8 mouse cellular contexts compared by ENCODE assay signal in genomic region chr17:31870931-31871421, GRCm38 (mm10). TPM values are rescaled to one million over a fixed set of nuclear protein-coding genes. Genes with fewer than 3 reads are reported as not detected.
DNase-seq lines count a peak whose midpoint lies in the region; ATAC-seq lines count a peak whose summit lies in the region.

No protein-coding gene starts in this region.

- no peak overlapping the region for H3K27ac ChIP-seq in heart, embryonic 14.5 days (replicated peaks in 1 of 2; ENCODE audit: control insufficient read depth in 1 of 2, insufficient read depth in 1 of 2, low read depth in 2 of 2, low read length in 2 of 2)

- peak overlapping the region; percentile 11; the same call in 1 of the 2 replicates for H3K4me2 ChIP-seq in heart, embryonic 14.5 days (ENCODE audit: low read length)

- no peaks in the 10 kb centered on the region for H3K27me3 ChIP-seq in heart, embryonic 14.5 days (ENCODE audit: control insufficient read depth, insufficient read depth, low read length)

- H3K9me3 ChIP-seq in heart, embryonic 14.5 days (ENCODE audit: control insufficient read depth, low read length), result no peaks in the 10 kb centered on the region

- H3K9ac ChIP-seq in heart, embryonic 14.5 days (ENCODE audit: low read length), result no peak overlapping the region

- intact Hi-C loops in heart, postnatal 10 days (cut with DNase I), result no loop called here

- peaks cover 8 to 13% of the 10 kb centered on the region in 2 experiments; a peak in 3 of 4 replicates for H3K4me1 ChIP-seq in heart, embryonic 14.5 days (ENCODE audit: control insufficient read depth in 2 of 2, insufficient read depth in 2 of 2, low read length in 2 of 2)

- WGBS in heart, embryonic 14.5 days, result 12% methylated on average over 13 of the region's 13 CpGs

- no peak for ATAC-seq in heart, embryonic 14.5 days (ENCODE audit: insufficient number of reproducible peaks, insufficient read depth, low FRiP score, low read depth)
- no peak for ATAC-seq in erythroid progenitor cell, adult 5-6 weeks (replicated peaks; ENCODE audit: low FRiP score, poor library complexity, severe bottlenecking)

- no peaks in the 10 kb centered on the region for H3K36me3 ChIP-seq in heart, embryonic 14.5 days (ENCODE audit: control insufficient read depth, insufficient read depth, low read length)

- H3K4me3 ChIP-seq in heart, embryonic 14.5 days (ENCODE audit: control insufficient read depth in 1 of 2, insufficient read depth in 1 of 2, low read depth in 1 of 2, low read length in 2 of 2), result no peak overlapping the region

- no peak for DNase-seq in heart, postnatal 10 days
- peak; percentile 44 for DNase-seq in CD4-positive helper T cell, adult 2 months (ENCODE audit: low read depth, low spot score)
- DNase-seq in embryo, embryonic 11 days, result peak; percentile 71
- DNase-seq in liver (peak; percentile 58), adipocyte (ENCODE audit: low spot score) (no peak)
- no peak for DNase-seq in left cerebral cortex, adult 9 months (ENCODE audit: low spot score in 2 of 2)

RNA-seq across cellular contexts. Expression of gene Sik1, which starts 15.4 kb away (rescaled TPM):
- polyA plus RNA-seq in heart, embryonic 14.5 days (2014; fragmentation: Nextera tagmentation; extraction: Ambion mirVana), result 16.6 and 20.3 TPM in 2 replicates
- total RNA-seq in heart, postnatal 10 days (2021), result 10 to 100 TPM; 33.6 to 45.9 TPM
- total RNA-seq in erythroid progenitor cell, adult 5-6 weeks (2015; ENCODE audit: low replicate concordance), result 7.6 and 9.2 TPM in 2 replicates
- total RNA-seq in erythroid progenitor cell, adult 5-6 weeks (2017; ENCODE audit: low replicate concordance), result 2.2 and 5.9 TPM in 2 replicates

Comparison
In these comparisons a context has a peak if more than half of its experiments do, and no peak if none do; other contexts are left out.
1. DNase-seq: peak in CD4-positive helper T cell, adult 2 months (single experiment), embryo, embryonic 11 days (single experiment) and liver (single experiment); none in heart, postnatal 10 days (0 of 2), adipocyte (single experiment) and left cerebral cortex, adult 9 months (0 of 2).